Mouse (Mus musculus): ENCODE measurements around the gene Disc1. TPM values are rescaled to one million over a fixed set of nuclear protein-coding genes. Genes with fewer than 3 reads are reported as not detected.

Disc1 gene
- polyA plus RNA-seq, 1 experiment from 2014 or later = 0.19 TPM

- H3K4me3 ChIP-seq (ENCODE audit: low read depth, low read length) = no peak overlapping the region
- WGBS (ENCODE audit: insufficient replicate concordance) = 76% methylated on average over 7 of the region's 7 CpGs
- H3K36me3 ChIP-seq (replicated peaks; ENCODE audit: insufficient read depth, low read length) = no peaks in the 10 kb centered on the region
- no peak overlapping the region for H3K27ac ChIP-seq (ENCODE audit: low read depth)
- DNase-seq = no peak
- H3K27me3 ChIP-seq (ENCODE audit: insufficient read depth, low read length) = no peaks in the 10 kb centered on the region
- no peaks in the 10 kb centered on the region for H3K4me1 ChIP-seq (ENCODE audit: insufficient read depth)
- no peaks in the 10 kb centered on the region for H3K9me3 ChIP-seq (ENCODE audit: low read length)
- no peak for ATAC-seq
- H3K4me2 ChIP-seq (ENCODE audit: low read depth, low read length) = no peak overlapping the region
- TF ChIP-seq EP300 (IDR thresholded peaks at IDR 0.05; ENCODE audit: low read depth) (no peak), CTCF (IDR thresholded peaks at IDR 0.05; ENCODE audit: low read depth) (no peak)
- H3K9ac ChIP-seq (replicated peaks) = no peak overlapping the region
Observed at GRCm38 (mm10) chr8:125140965-125141364, 87.0 kb downstream of the Disc1 start.

- DNase-seq = no peak
- 82% methylated on average over 20 of the region's 20 CpGs for WGBS (ENCODE audit: insufficient replicate concordance)
- no peaks in the 10 kb centered on the region for H3K9me3 ChIP-seq (ENCODE audit: low read length)
- H3K9ac ChIP-seq (replicated peaks) = no peak overlapping the region
- no peak for ATAC-seq
- no peak overlapping the region for H3K4me2 ChIP-seq (ENCODE audit: low read depth, low read length)
- TF ChIP-seq CTCF (IDR thresholded peaks at IDR 0.05; ENCODE audit: low read depth) = no peak
- no peak for TF ChIP-seq EP300 (IDR thresholded peaks at IDR 0.05; ENCODE audit: low read depth)
- no peaks in the 10 kb centered on the region for H3K36me3 ChIP-seq (replicated peaks; ENCODE audit: insufficient read depth, low read length)
- H3K27ac ChIP-seq (ENCODE audit: low read depth) = no peak overlapping the region
- no peaks in the 10 kb centered on the region for H3K27me3 ChIP-seq (ENCODE audit: insufficient read depth, low read length)
- no peak overlapping the region for H3K4me3 ChIP-seq (ENCODE audit: low read depth, low read length)
- no peaks in the 10 kb centered on the region for H3K4me1 ChIP-seq (ENCODE audit: insufficient read depth)
Observed at GRCm38 (mm10) chr8:125156863-125157640, 103.1 kb downstream of the Disc1 start.

- Histone ChIP-seq H3K9ac (replicated peaks) (no peak overlapping the region), H3K27me3 (ENCODE audit: insufficient read depth, low read length) (no peaks in the 10 kb centered on the region), H3K36me3 (replicated peaks; ENCODE audit: insufficient read depth, low read length) (no peaks in the 10 kb centered on the region), H3K9me3 (ENCODE audit: low read length) (no peaks in the 10 kb centered on the region), H3K4me1 (ENCODE audit: insufficient read depth) (no peaks in the 10 kb centered on the region), H3K27ac (ENCODE audit: low read depth) (no peak overlapping the region), H3K4me2 (ENCODE audit: low read depth, low read length) (no peak overlapping the region), H3K4me3 (ENCODE audit: low read depth, low read length) (no peak overlapping the region)
- DNase-seq = no peak
- WGBS (ENCODE audit: insufficient replicate concordance) = 77% methylated on average over 5 of the region's 5 CpGs
- no peak for ATAC-seq
- no peak for TF ChIP-seq CTCF (IDR thresholded peaks at IDR 0.05; ENCODE audit: low read depth)
- no peak for TF ChIP-seq EP300 (IDR thresholded peaks at IDR 0.05; ENCODE audit: low read depth)
Observed at GRCm38 (mm10) chr8:125157641-125158005, 103.6 kb downstream of the Disc1 start.

GRCm38 (mm10) chr8:125159387-125159786, 105.4 kb downstream of the Disc1 start:
- H3K4me1 ChIP-seq (ENCODE audit: insufficient read depth) = no peaks in the 10 kb centered on the region
- no peaks in the 10 kb centered on the region for H3K36me3 ChIP-seq (replicated peaks; ENCODE audit: insufficient read depth, low read length)
- H3K4me2 ChIP-seq (ENCODE audit: low read depth, low read length) = no peak overlapping the region
- no peak overlapping the region for H3K9ac ChIP-seq (replicated peaks)
- DNase-seq = no peak
- H3K27ac ChIP-seq (ENCODE audit: low read depth) = no peak overlapping the region
- 78% methylated on average over 12 of the region's 12 CpGs for WGBS (ENCODE audit: insufficient replicate concordance)
- TF ChIP-seq EP300 (IDR thresholded peaks at IDR 0.05; ENCODE audit: low read depth) (no peak), CTCF (IDR thresholded peaks at IDR 0.05; ENCODE audit: low read depth) (no peak)
- ATAC-seq = no peak
- H3K4me3 ChIP-seq (ENCODE audit: low read depth, low read length) = no peak overlapping the region
- H3K9me3 ChIP-seq (ENCODE audit: low read length) = no peaks in the 10 kb centered on the region
- no peaks in the 10 kb centered on the region for H3K27me3 ChIP-seq (ENCODE audit: insufficient read depth, low read length)

GRCm38 (mm10) chr8:125163491-125163890, 109.5 kb downstream of the Disc1 start:
- ATAC-seq = no peak
- no peak overlapping the region for H3K4me3 ChIP-seq (ENCODE audit: low read depth, low read length)
- no peaks in the 10 kb centered on the region for H3K27me3 ChIP-seq (ENCODE audit: insufficient read depth, low read length)
- no peak for DNase-seq
- no peak overlapping the region for H3K27ac ChIP-seq (ENCODE audit: low read depth)
- TF ChIP-seq CTCF (IDR thresholded peaks at IDR 0.05; ENCODE audit: low read depth) = no peak
- no peak for TF ChIP-seq EP300 (IDR thresholded peaks at IDR 0.05; ENCODE audit: low read depth)
- no peaks in the 10 kb centered on the region for H3K36me3 ChIP-seq (replicated peaks; ENCODE audit: insufficient read depth, low read length)
- H3K9me3 ChIP-seq (ENCODE audit: low read length) = no peaks in the 10 kb centered on the region
- no peak overlapping the region for H3K4me2 ChIP-seq (ENCODE audit: low read depth, low read length)
- 75% methylated on average over 10 of the region's 10 CpGs for WGBS (ENCODE audit: insufficient replicate concordance)
- H3K9ac ChIP-seq (replicated peaks) = no peak overlapping the region
- H3K4me1 ChIP-seq (ENCODE audit: insufficient read depth) = no peaks in the 10 kb centered on the region

- ATAC-seq (no peak), DNase-seq (no peak)
- Histone ChIP-seq H3K4me2 (ENCODE audit: low read depth, low read length) (no peak overlapping the region), H3K27ac (ENCODE audit: low read depth) (no peak overlapping the region), H3K4me3 (ENCODE audit: low read depth, low read length) (no peak overlapping the region), H3K9me3 (ENCODE audit: low read length) (no peaks in the 10 kb centered on the region), H3K9ac (replicated peaks) (no peak overlapping the region), H3K36me3 (replicated peaks; ENCODE audit: insufficient read depth, low read length) (no peaks in the 10 kb centered on the region), H3K27me3 (ENCODE audit: insufficient read depth, low read length) (no peaks in the 10 kb centered on the region), H3K4me1 (ENCODE audit: insufficient read depth) (0 out of 2 replicates have a peak, but pooled peaks cover 4% of the 10 kb centered on the region)
- 82% methylated on average over 6 of the region's 6 CpGs for WGBS (ENCODE audit: insufficient replicate concordance)
- TF ChIP-seq CTCF (IDR thresholded peaks at IDR 0.05; ENCODE audit: low read depth) (no peak), EP300 (IDR thresholded peaks at IDR 0.05; ENCODE audit: low read depth) (no peak)
Observed at GRCm38 (mm10) chr8:125163906-125164305, 109.9 kb downstream of the Disc1 start.

All from liver, postnatal 0 days (tissue).